Mouse (Mus musculus) embryonic stem cell, embryonic (primary cell): ENCODE measurements around the gene Plekhh2.

Source experiments
- CTCF ChIA-PET, 4 experiments: fragments of 300-600 bp in 2 of 4; fragments of 350-600 bp in 2 of 4; sonication (Branson Sonifier 250); formaldehyde crosslinking; loops; one replicate each; lab custom pipeline; 2022; ENCODE audit warnings: inconsistent platforms in 2 of 4; lab: Charles Lee
- POLR2A ChIA-PET, 4 experiments: fragments of 300-600 bp in 2 of 4; fragments of 350-600 bp in 2 of 4; sonication (Branson Sonifier 250); formaldehyde crosslinking; loops; one replicate each; lab custom pipeline; 2022; ENCODE audit warnings: antibody characterized with exemption in 4 of 4, inconsistent platforms in 1 of 4; lab: Charles Lee

Plekhh2 gene

GRCm38 (mm10) chr17:84511682-84512515 lies at the start of gene Plekhh2:
Gene Plekhh2, plus strand, starts transcription at chr17:84511895.
- ChIA-PET CTCF (interaction anchor here in 3 of 4 experiments (0.5 to 0.8 kb wide), 4 partner anchors 20 to 1391 kb away, joined by 3 to 4 read pairs (median 3); partner anchors contain the start of gene Thada (in 1 of the 3)), POLR2A (interaction anchor here (0.7 to 2.7 kb wide), 24 partner anchors 10 to 858 kb away, joined by 3 to 16 read pairs (median 4); partner anchors contain the start of genes Thada (in 2 of the 4) and Dync2li1 (in 1 of the 4))

- CTCF ChIA-PET, result interaction anchor here in 2 of 4 experiments (0.6 to 1.5 kb wide), 5 partner anchors 12 to 320 kb away, joined by 3 read pairs; partner anchors contain the start of gene Plekhh2 (in 1 of the 2)
- POLR2A ChIA-PET, result interaction anchor here in 2 of 4 experiments (0.5 to 2.7 kb wide), 21 partner anchors 11 to 541 kb away, joined by 3 to 13 read pairs (median 3); partner anchors contain the start of gene Plekhh2 (in 2 of the 2)
Measured at GRCm38 (mm10) chr17:84465753-84466608, 45.7 kb upstream of the Plekhh2 start, which contains the start of gene Thada. Gene Thada, minus strand, starts transcription at chr17:84466205.

- ChIA-PET CTCF (no interaction called here), POLR2A (interaction anchor here in 1 of 4 experiments (1.5 kb wide), 1 partner anchor 40 kb away, joined by 3 read pairs; no protein-coding TSS in a partner anchor)
Measured at GRCm38 (mm10) chr17:84474312-84474711, 37.4 kb upstream of the Plekhh2 start.

GRCm38 (mm10) chr17:84477176-84477575 lies 34.5 kb upstream of the Plekhh2 start:
- POLR2A ChIA-PET, result interaction anchor here in 3 of 4 experiments (0.6 to 2.2 kb wide), 12 partner anchors 8 to 582 kb away, joined by 3 to 9 read pairs (median 4); partner anchors contain the start of genes Thada (in 2 of the 3) and Plekhh2 (in 1 of the 3)
- CTCF ChIA-PET, result interaction anchor here in 1 of 4 experiments (0.6 kb wide), 1 partner anchor 576 kb away, joined by 5 read pairs; no protein-coding TSS in a partner anchor

- POLR2A ChIA-PET, result interaction anchor here in 2 of 4 experiments (1.1 to 2.2 kb wide), 6 partner anchors 9 to 581 kb away, joined by 3 to 9 read pairs (median 4); partner anchors contain the start of genes Plekhh2 (in 1 of the 2) and Thada (in 1 of the 2)
- CTCF ChIA-PET, result interaction anchor here in 3 of 4 experiments (0.6 to 0.9 kb wide), 4 partner anchors 12 to 546 kb away, joined by 3 read pairs; partner anchors contain the start of gene Thada (in 1 of the 3)
Measured at GRCm38 (mm10) chr17:84478276-84478675, 33.4 kb upstream of the Plekhh2 start.

GRCm38 (mm10) chr17:84480464-84481355 lies 31.0 kb upstream of the Plekhh2 start:
- ChIA-PET POLR2A (interaction anchor here in 1 of 4 experiments (0.8 to 1.3 kb wide), 2 partner anchors 9 to 16 kb away, joined by 3 read pairs; no protein-coding TSS in a partner anchor), CTCF (interaction anchor here in 3 of 4 experiments (0.6 to 1.9 kb wide), 4 partner anchors 12 to 709 kb away, joined by 3 to 8 read pairs (median 4); partner anchors contain the start of gene Thada (in 1 of the 3))

GRCm38 (mm10) chr17:84482831-84483230 lies 28.9 kb upstream of the Plekhh2 start:
- POLR2A ChIA-PET, result interaction anchor here in 1 of 4 experiments (0.7 kb wide), 1 partner anchor 206 kb away, joined by 3 read pairs; no protein-coding TSS in a partner anchor
- CTCF ChIA-PET, result no interaction called here

- CTCF ChIA-PET, result no interaction called here
- POLR2A ChIA-PET, result no interaction called here
Measured at GRCm38 (mm10) chr17:84483673-84484320, 27.9 kb upstream of the Plekhh2 start.

GRCm38 (mm10) chr17:84487415-84487814 lies 24.3 kb upstream of the Plekhh2 start:
- ChIA-PET POLR2A (no interaction called here), CTCF (no interaction called here)

GRCm38 (mm10) chr17:84492255-84492880 lies 19.3 kb upstream of the Plekhh2 start:
- CTCF ChIA-PET, result interaction anchor here in 3 of 4 experiments (0.5 to 1.1 kb wide), 6 partner anchors 12 to 1149 kb away, joined by 3 to 6 read pairs (median 4); partner anchors contain the start of gene Plekhh2 (in 1 of the 3)
- POLR2A ChIA-PET, result interaction anchor here in 3 of 4 experiments (0.7 to 2.0 kb wide), 15 partner anchors 10 to 993 kb away, joined by 3 to 9 read pairs (median 4); partner anchors contain the start of genes Plekhh2 (in 2 of the 3) and Thada (in 1 of the 3)

- POLR2A ChIA-PET, result interaction anchor here in 2 of 4 experiments (0.6 to 2.2 kb wide), 7 partner anchors 12 to 44 kb away, joined by 3 to 16 read pairs (median 4); partner anchors contain the start of genes Plekhh2 (in 2 of the 2) and Thada (in 1 of the 2)
Measured at GRCm38 (mm10) chr17:84497026-84497425, 14.7 kb upstream of the Plekhh2 start.

GRCm38 (mm10) chr17:84497559-84497958 lies 14.1 kb upstream of the Plekhh2 start:
- ChIA-PET CTCF (no interaction called here), POLR2A (interaction anchor here in 2 of 4 experiments (1.1 to 2.2 kb wide), 4 partner anchors 12 to 31 kb away, joined by 3 to 16 read pairs (median 6); partner anchors contain the start of genes Plekhh2 (in 2 of the 2) and Thada (in 1 of the 2))

More at GRCm38 (mm10) chr17:84497026-84497425, 14.7 kb upstream of the Plekhh2 start:
- CTCF ChIA-PET, result no interaction called here

GRCm38 (mm10) chr17:84497972-84498604 lies 13.6 kb upstream of the Plekhh2 start:
- CTCF ChIA-PET, result no interaction called here
- POLR2A ChIA-PET, result interaction anchor here in 1 of 4 experiments (1.4 to 2.2 kb wide), 2 partner anchors 12 to 14 kb away, joined by 5 to 16 read pairs; partner anchors contain the start of gene Plekhh2

- POLR2A ChIA-PET, result no interaction called here
- CTCF ChIA-PET, result no interaction called here
Measured at GRCm38 (mm10) chr17:84498639-84499038, 13.1 kb upstream of the Plekhh2 start.

GRCm38 (mm10) chr17:84502341-84502740 lies 9.4 kb upstream of the Plekhh2 start:
- POLR2A ChIA-PET, result interaction anchor here in 1 of 4 experiments (1.7 kb wide), 1 partner anchor 9 kb away, joined by 4 read pairs; the partner anchor contains the start of gene Plekhh2
- CTCF ChIA-PET, result no interaction called here
